Mouse (Mus musculus) spleen, adult 12 weeks (tissue): ENCODE data around the gene Nrip1.

Source experiments
- DNase-seq: peaks from one replicate; pipeline ENCODE4 v3.0.0; 2022; ENCODE audit warnings: low spot score

Gene Nrip1

GRCm38 (mm10) chr16:76347719-76348421, 25.8 kb downstream of the Nrip1 start:
- no peak for DNase-seq

- no peak for DNase-seq
Observed at GRCm38 (mm10) chr16:76346371-76346770, 27.3 kb downstream of the Nrip1 start.

- no peak for DNase-seq
Observed at GRCm38 (mm10) chr16:76344761-76345368, 28.8 kb downstream of the Nrip1 start.

GRCm38 (mm10) chr16:76344030-76344429, 29.6 kb downstream of the Nrip1 start:
- DNase-seq, result no peak

GRCm38 (mm10) chr16:76341636-76342035, 32.0 kb downstream of the Nrip1 start:
- DNase-seq, result no peak

- no peak for DNase-seq
Observed at GRCm38 (mm10) chr16:76339256-76339655, 34.4 kb downstream of the Nrip1 start.

- DNase-seq, result no peak
Observed at GRCm38 (mm10) chr16:76337351-76337750, 36.3 kb downstream of the Nrip1 start.

- DNase-seq, result no peak
Observed at GRCm38 (mm10) chr16:76336932-76337331, 36.7 kb downstream of the Nrip1 start.

GRCm38 (mm10) chr16:76335913-76336312, 37.7 kb downstream of the Nrip1 start:
- DNase-seq, result no peak

GRCm38 (mm10) chr16:76332127-76332526, 41.5 kb downstream of the Nrip1 start:
- no peak for DNase-seq

GRCm38 (mm10) chr16:76331231-76331630, 42.4 kb downstream of the Nrip1 start:
- DNase-seq, result no peak

- DNase-seq, result no peak
Observed at GRCm38 (mm10) chr16:76325315-76325710, 48.3 kb downstream of the Nrip1 start.

GRCm38 (mm10) chr16:76324411-76325314, 49.0 kb downstream of the Nrip1 start:
- no peak for DNase-seq

GRCm38 (mm10) chr16:76323594-76324307, 49.9 kb downstream of the Nrip1 start:
- peak; percentile 68 for DNase-seq

- no peak for DNase-seq
Observed at GRCm38 (mm10) chr16:76323141-76323540, 50.5 kb downstream of the Nrip1 start.

- DNase-seq, result no peak
Observed at GRCm38 (mm10) chr16:76321527-76322165, 52.0 kb downstream of the Nrip1 start.

- DNase-seq, result no peak
Observed at GRCm38 (mm10) chr16:76320118-76320473, 53.5 kb downstream of the Nrip1 start.

GRCm38 (mm10) chr16:76319364-76320117, 54.1 kb downstream of the Nrip1 start:
- DNase-seq, result no peak

- no peak for DNase-seq
Observed at GRCm38 (mm10) chr16:76318331-76318922, 55.2 kb downstream of the Nrip1 start.
